Mouse (Mus musculus): ENCODE measurements around the gene Mosmo. TPM values are rescaled to one million over a fixed set of nuclear protein-coding genes. Genes with fewer than 3 reads are reported as not detected.

Mosmo gene
- polyA plus RNA-seq, 1 experiment from 2014 or later: 18.1 TPM

GRCm38 (mm10) chr7:120662079-120662478 is 15.3 kb upstream of the Mosmo start:
- Histone ChIP-seq H3K9ac (ENCODE audit: low read length) (no peak overlapping the region), H3K27me3 (ENCODE audit: control insufficient read depth, insufficient read depth, low read length) (no peaks in the 10 kb centered on the region), H3K4me2 (ENCODE audit: low read depth, severe bottlenecking) (no peak overlapping the region), H3K27ac (replicated peaks; ENCODE audit: low read depth, low read length) (no peak overlapping the region), H3K36me3 (ENCODE audit: control insufficient read depth, insufficient read depth, low read length) (peaks cover 10% of the 10 kb centered on the region), H3K4me3 (ENCODE audit: low read depth, low read length) (no peak overlapping the region), H3K4me1 (ENCODE audit: control insufficient read depth, insufficient read depth, low read length) (no peaks in the 10 kb centered on the region), H3K9me3 (ENCODE audit: control insufficient read depth, low read length) (no peaks in the 10 kb centered on the region)
- ATAC-seq (ENCODE audit: insufficient number of reproducible peaks, low FRiP score, low TSS enrichment, low read depth): no peak
- WGBS: 95% methylated on average over 4 of the region's 4 CpGs
- no peak for DNase-seq (ENCODE audit: low spot score)

DNA sequence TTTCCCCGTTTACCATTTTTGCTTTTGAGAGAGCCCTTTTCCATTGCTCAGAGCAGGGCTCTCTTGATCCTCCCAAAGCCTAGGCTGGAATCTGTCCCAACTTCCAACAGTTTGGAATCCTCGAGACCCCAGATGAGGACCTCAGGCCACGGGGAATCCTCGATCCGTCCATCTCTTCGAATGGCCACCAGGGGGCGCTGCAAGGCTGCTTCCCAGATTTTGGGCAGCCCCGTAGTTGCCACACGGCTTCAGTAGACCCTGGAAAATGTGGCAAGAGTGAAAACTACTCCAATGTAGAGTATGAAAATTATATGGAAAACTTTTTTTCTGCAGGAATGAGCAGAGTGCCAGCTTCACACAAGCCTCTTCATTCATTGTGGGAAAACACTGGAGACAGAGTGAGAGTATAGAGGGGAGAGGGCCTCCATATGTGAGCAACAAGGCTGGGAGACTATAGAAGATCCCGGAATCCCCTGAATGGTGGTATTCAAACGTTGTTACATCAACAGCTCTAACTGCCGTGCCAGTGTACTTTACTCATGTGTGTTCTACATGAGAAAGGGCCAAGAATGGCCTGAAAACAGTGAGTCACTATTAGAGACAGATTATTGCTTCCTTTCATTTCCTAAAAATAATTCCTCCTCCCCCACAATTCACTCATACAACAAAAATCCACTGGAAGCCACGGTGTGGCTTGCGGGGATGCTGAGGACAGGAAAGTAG is 7.1 kb upstream of the Mosmo start, which contains the start of gene Pdzd9:
Pdzd9 (minus strand) TSS at position 191 of the 723 bp plus-strand sequence.
- ATAC-seq (ENCODE audit: insufficient number of reproducible peaks, low FRiP score, low TSS enrichment, low read depth) (no peak), DNase-seq (ENCODE audit: low spot score) (peak; percentile 89)
- H3K4me2 ChIP-seq (ENCODE audit: low read depth, severe bottlenecking): no peak within 1 kb of the TSS
- H3K9ac ChIP-seq (ENCODE audit: low read length): no peak within 1 kb of the TSS
- H3K4me1 ChIP-seq (ENCODE audit: control insufficient read depth, insufficient read depth, low read length): no peaks in the 10 kb centered on the region
- no peaks in the 10 kb centered on the region for H3K9me3 ChIP-seq (ENCODE audit: control insufficient read depth, low read length)
- 27% methylated on average over 14 of the region's 14 CpGs for WGBS
- no peaks in the 10 kb centered on the region for H3K36me3 ChIP-seq (ENCODE audit: control insufficient read depth, insufficient read depth, low read length)
- H3K27me3 ChIP-seq (ENCODE audit: control insufficient read depth, insufficient read depth, low read length): no peaks in the 10 kb centered on the region
- H3K4me3 ChIP-seq (ENCODE audit: low read depth, low read length): no peak within 1 kb of the TSS
- no peak within 1 kb of the TSS for H3K27ac ChIP-seq (replicated peaks; ENCODE audit: low read depth, low read length)

GRCm38 (mm10) chr7:120671271-120671670 is 6.1 kb upstream of the Mosmo start:
- ATAC-seq (ENCODE audit: insufficient number of reproducible peaks, low FRiP score, low TSS enrichment, low read depth): no peak
- Histone ChIP-seq H3K4me1 (ENCODE audit: control insufficient read depth, insufficient read depth, low read length) (no peaks in the 10 kb centered on the region), H3K36me3 (ENCODE audit: control insufficient read depth, insufficient read depth, low read length) (no peaks in the 10 kb centered on the region), H3K27me3 (ENCODE audit: control insufficient read depth, insufficient read depth, low read length) (no peaks in the 10 kb centered on the region), H3K27ac (replicated peaks; ENCODE audit: low read depth, low read length) (no peak overlapping the region), H3K9ac (ENCODE audit: low read length) (no peak overlapping the region), H3K9me3 (ENCODE audit: control insufficient read depth, low read length) (no peaks in the 10 kb centered on the region), H3K4me2 (ENCODE audit: low read depth, severe bottlenecking) (no peak overlapping the region), H3K4me3 (ENCODE audit: low read depth, low read length) (no peak overlapping the region)
- no peak for DNase-seq (ENCODE audit: low spot score)
- WGBS: 74% methylated on average over 2 of the region's 2 CpGs

- Histone ChIP-seq H3K9me3 (ENCODE audit: control insufficient read depth, low read length) (no peaks in the 10 kb centered on the region), H3K4me3 (ENCODE audit: low read depth, low read length) (peak overlapping the region; percentile 87), H3K36me3 (ENCODE audit: control insufficient read depth, insufficient read depth, low read length) (no peaks in the 10 kb centered on the region), H3K4me2 (ENCODE audit: low read depth, severe bottlenecking) (peak overlapping the region; percentile 78), H3K27ac (replicated peaks; ENCODE audit: low read depth, low read length) (0 out of 2 replicates have a peak overlapping the region, but pooled peaks have one; percentile 58), H3K4me1 (ENCODE audit: control insufficient read depth, insufficient read depth, low read length) (peaks cover 3% of the 10 kb centered on the region; the same call in 1 of the 2 replicates), H3K27me3 (ENCODE audit: control insufficient read depth, insufficient read depth, low read length) (no peaks in the 10 kb centered on the region), H3K9ac (ENCODE audit: low read length) (peak overlapping the region; percentile 90)
- peak; percentile 56; the same call in 1 of the 2 replicates for ATAC-seq (ENCODE audit: insufficient number of reproducible peaks, low FRiP score, low TSS enrichment, low read depth)
- 1% methylated on average over 42 of the region's 42 CpGs for WGBS
- peak; percentile 66 for DNase-seq (ENCODE audit: low spot score)
Measured at GRCm38 (mm10) chr7:120677764-120678531, 530 bp downstream of the Mosmo start.

- DNase-seq (ENCODE audit: low spot score) (no peak), ATAC-seq (ENCODE audit: insufficient number of reproducible peaks, low FRiP score, low TSS enrichment, low read depth) (no peak)
- Histone ChIP-seq H3K4me1 (ENCODE audit: control insufficient read depth, insufficient read depth, low read length) (peaks cover 3% of the 10 kb centered on the region; the same call in 1 of the 2 replicates), H3K4me2 (ENCODE audit: low read depth, severe bottlenecking) (peak overlapping the region; percentile 78; the same call in 1 of the 2 replicates), H3K9ac (ENCODE audit: low read length) (no peak overlapping the region), H3K27ac (replicated peaks; ENCODE audit: low read depth, low read length) (no peak overlapping the region), H3K9me3 (ENCODE audit: control insufficient read depth, low read length) (no peaks in the 10 kb centered on the region), H3K4me3 (ENCODE audit: low read depth, low read length) (no peak overlapping the region), H3K36me3 (ENCODE audit: control insufficient read depth, insufficient read depth, low read length) (no peaks in the 10 kb centered on the region), H3K27me3 (ENCODE audit: control insufficient read depth, insufficient read depth, low read length) (no peaks in the 10 kb centered on the region)
- WGBS: 69% methylated on average over 8 of the region's 8 CpGs
Measured at GRCm38 (mm10) chr7:120679023-120679422, 1.6 kb downstream of the Mosmo start.

GRCm38 (mm10) chr7:120682002-120682401 is 4.6 kb downstream of the Mosmo start:
- no peaks in the 10 kb centered on the region for H3K9me3 ChIP-seq (ENCODE audit: control insufficient read depth, low read length)
- ATAC-seq (ENCODE audit: insufficient number of reproducible peaks, low FRiP score, low TSS enrichment, low read depth) (no peak), DNase-seq (ENCODE audit: low spot score) (no peak)
- no peak overlapping the region for H3K4me3 ChIP-seq (ENCODE audit: low read depth, low read length)
- 92% methylated on average over 4 of the region's 4 CpGs for WGBS
- H3K27ac ChIP-seq (replicated peaks; ENCODE audit: low read depth, low read length): no peak overlapping the region
- no peaks in the 10 kb centered on the region for H3K36me3 ChIP-seq (ENCODE audit: control insufficient read depth, insufficient read depth, low read length)
- no peak overlapping the region for H3K9ac ChIP-seq (ENCODE audit: low read length)
- H3K4me2 ChIP-seq (ENCODE audit: low read depth, severe bottlenecking): no peak overlapping the region
- H3K4me1 ChIP-seq (ENCODE audit: control insufficient read depth, insufficient read depth, low read length): peaks cover 3% of the 10 kb centered on the region; the same call in 1 of the 2 replicates
- no peaks in the 10 kb centered on the region for H3K27me3 ChIP-seq (ENCODE audit: control insufficient read depth, insufficient read depth, low read length)

DNA sequence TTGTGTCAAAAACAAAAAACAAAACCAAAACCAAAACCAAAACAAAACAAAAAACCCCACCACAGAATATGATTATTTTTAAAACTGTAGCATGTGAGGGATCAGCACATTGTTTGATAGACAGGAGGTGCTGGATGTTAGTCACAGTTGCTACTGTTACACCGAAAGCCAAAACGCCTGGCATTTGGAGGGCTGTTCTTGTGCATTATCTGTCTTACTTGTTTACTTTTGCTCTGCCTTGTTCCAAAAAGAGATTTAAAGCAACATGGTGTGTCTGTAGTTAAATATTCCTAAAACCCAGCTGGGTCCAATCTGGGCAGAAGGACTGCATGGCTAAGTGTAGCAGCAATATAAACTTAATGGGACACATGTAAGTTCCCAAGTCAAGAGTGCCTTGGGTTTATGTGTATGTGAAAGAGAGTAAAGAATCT is 7.3 kb downstream of the Mosmo start:
- ATAC-seq (ENCODE audit: insufficient number of reproducible peaks, low FRiP score, low TSS enrichment, low read depth): no peak
- Histone ChIP-seq H3K36me3 (ENCODE audit: control insufficient read depth, insufficient read depth, low read length) (no peaks in the 10 kb centered on the region), H3K9ac (ENCODE audit: low read length) (no peak overlapping the region), H3K27ac (replicated peaks; ENCODE audit: low read depth, low read length) (no peak overlapping the region), H3K4me3 (ENCODE audit: low read depth, low read length) (no peak overlapping the region), H3K4me2 (ENCODE audit: low read depth, severe bottlenecking) (no peak overlapping the region), H3K27me3 (ENCODE audit: control insufficient read depth, insufficient read depth, low read length) (no peaks in the 10 kb centered on the region), H3K9me3 (ENCODE audit: control insufficient read depth, low read length) (no peaks in the 10 kb centered on the region), H3K4me1 (ENCODE audit: control insufficient read depth, insufficient read depth, low read length) (no peaks in the 10 kb centered on the region)
- 89% methylated on average over 2 of the region's 2 CpGs for WGBS
- DNase-seq (ENCODE audit: low spot score): no peak

DNA sequence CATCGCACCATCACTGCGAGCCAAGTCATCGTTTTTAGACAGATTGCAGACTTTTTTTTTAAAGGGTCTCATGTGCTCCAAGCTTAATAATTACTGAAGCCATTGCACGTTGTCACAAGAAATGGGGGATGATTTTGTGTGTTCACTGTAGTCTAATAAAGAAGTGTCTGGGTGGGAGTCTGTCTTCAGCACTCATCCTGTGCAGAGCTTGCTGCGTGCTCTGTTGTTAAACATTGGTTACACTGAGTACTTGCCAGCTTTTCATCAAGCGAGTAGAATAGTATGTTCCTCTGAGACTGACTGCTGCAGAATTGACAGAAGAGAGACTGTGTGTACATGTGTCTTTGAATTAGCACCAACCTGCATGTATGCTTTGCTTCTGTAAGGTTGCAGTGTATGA is 7.8 kb downstream of the Mosmo start:
- Histone ChIP-seq H3K36me3 (ENCODE audit: control insufficient read depth, insufficient read depth, low read length) (no peaks in the 10 kb centered on the region), H3K4me2 (ENCODE audit: low read depth, severe bottlenecking) (no peak overlapping the region), H3K27me3 (ENCODE audit: control insufficient read depth, insufficient read depth, low read length) (no peaks in the 10 kb centered on the region), H3K9ac (ENCODE audit: low read length) (no peak overlapping the region), H3K27ac (replicated peaks; ENCODE audit: low read depth, low read length) (no peak overlapping the region), H3K9me3 (ENCODE audit: control insufficient read depth, low read length) (no peaks in the 10 kb centered on the region), H3K4me1 (ENCODE audit: control insufficient read depth, insufficient read depth, low read length) (no peaks in the 10 kb centered on the region), H3K4me3 (ENCODE audit: low read depth, low read length) (no peak overlapping the region)
- DNase-seq (ENCODE audit: low spot score) (no peak), ATAC-seq (ENCODE audit: insufficient number of reproducible peaks, low FRiP score, low TSS enrichment, low read depth) (no peak)
- 90% methylated on average over 6 of the region's 6 CpGs for WGBS
